ENCODE assay signal across 7 mouse cellular contexts in genomic region chr13:63260753-63261631, GRCm38 (mm10).
DNase-seq lines count a peak whose midpoint lies in the region; ATAC-seq and TF ChIP-seq lines count a peak whose summit lies in the region.

No protein-coding gene starts in this region.

- H3K27ac ChIP-seq in embryonic facial prominence, embryonic 15.5 days (replicated peaks), result peak overlapping the region; percentile 90
- H3K27ac ChIP-seq in hindbrain, embryonic 16.5 days (ENCODE audit: low read depth, low read length), result peak overlapping the region; percentile 54
- peak overlapping the region; percentile 36; the same call in 1 of the 2 replicates for H3K27ac ChIP-seq in midbrain, embryonic 15.5 days

- H3K9me3 ChIP-seq in embryonic facial prominence, embryonic 15.5 days (replicated peaks), result no peaks in the 10 kb centered on the region
- H3K9me3 ChIP-seq in hindbrain, embryonic 16.5 days (ENCODE audit: control insufficient read depth, low read length), result no peaks in the 10 kb centered on the region
- H3K9me3 ChIP-seq in midbrain, embryonic 15.5 days, result no peaks in the 10 kb centered on the region

- H3K36me3 ChIP-seq in embryonic facial prominence, embryonic 15.5 days, result peaks cover 22% of the 10 kb centered on the region; the same call in 1 of the 2 replicates
- no peaks in the 10 kb centered on the region; the same call in 1 of the 2 replicates for H3K36me3 ChIP-seq in hindbrain, embryonic 16.5 days (ENCODE audit: control insufficient read depth, insufficient read depth, low read length)
- H3K36me3 ChIP-seq in midbrain, embryonic 15.5 days (replicated peaks), result no peaks in the 10 kb centered on the region

- no peak for TF ChIP-seq POLR2A in lung, adult 2 months (IDR thresholded peaks at IDR 0.05; ENCODE audit: borderline replicate concordance, extremely low read depth, low read depth, low read length)

- peak; percentile 9 for DNase-seq in lung, adult 2 months
- no peak for DNase-seq in lung, postnatal 4 days
- DNase-seq in urinary bladder, postnatal 25 days (ENCODE audit: low spot score), result no peak
- DNase-seq in embryo, embryonic 10.5 days (ENCODE audit: low spot score), result no peak

- ATAC-seq in embryonic facial prominence, embryonic 15.5 days (ENCODE audit: insufficient number of reproducible peaks, low FRiP score, low TSS enrichment, low read depth), result peak; percentile 39; the same call in 1 of the 2 replicates
- peak; percentile 87 for ATAC-seq in hindbrain, embryonic 16.5 days
- ATAC-seq in midbrain, embryonic 15.5 days (replicated peaks), result peak; percentile 69

- TF ChIP-seq CTCF in lung, adult 2 months (IDR thresholded peaks at IDR 0.05; ENCODE audit: insufficient read depth, low read length), result no peak

- H3K9ac ChIP-seq in embryonic facial prominence, embryonic 15.5 days, result no peak overlapping the region
- no peak overlapping the region for H3K9ac ChIP-seq in hindbrain, embryonic 16.5 days (ENCODE audit: low read depth, low read length)
- H3K9ac ChIP-seq in midbrain, embryonic 15.5 days, result no peak overlapping the region

- H3K4me1 ChIP-seq in lung, adult 2 months (ENCODE audit: control insufficient read depth, insufficient read depth, low read length), result peaks cover 43% of the 10 kb centered on the region
- peaks cover 76% of the 10 kb centered on the region for H3K4me1 ChIP-seq in embryonic facial prominence, embryonic 15.5 days
- H3K4me1 ChIP-seq in hindbrain, embryonic 16.5 days (ENCODE audit: control insufficient read depth, insufficient read depth, low read depth, low read length), result peaks cover 12% of the 10 kb centered on the region
- H3K4me1 ChIP-seq in midbrain, embryonic 15.5 days, result peaks cover 13% of the 10 kb centered on the region

- peak overlapping the region; percentile 27 for H3K4me2 ChIP-seq in embryonic facial prominence, embryonic 15.5 days (replicated peaks)
- no peak overlapping the region for H3K4me2 ChIP-seq in hindbrain, embryonic 16.5 days (ENCODE audit: low read length)
- H3K4me2 ChIP-seq in midbrain, embryonic 15.5 days, result no peak overlapping the region

- no peak overlapping the region for H3K4me3 ChIP-seq in lung, adult 2 months (replicated peaks; ENCODE audit: extremely low read depth, low read depth, low read length)
- no peak overlapping the region for H3K4me3 ChIP-seq in embryonic facial prominence, embryonic 15.5 days (replicated peaks)
- H3K4me3 ChIP-seq in hindbrain, embryonic 16.5 days (ENCODE audit: low read length), result no peak overlapping the region
- H3K4me3 ChIP-seq in midbrain, embryonic 15.5 days, result no peak overlapping the region

- WGBS in lung, adult 2 months, result 31% methylated on average over 18 of the region's 18 CpGs
- WGBS in embryonic facial prominence, embryonic 15.5 days, result 26% methylated on average over 18 of the region's 18 CpGs
- WGBS in hindbrain, embryonic 16.5 days, result 62% methylated on average over 18 of the region's 18 CpGs
- WGBS in midbrain, embryonic 15.5 days, result 61% methylated on average over 18 of the region's 18 CpGs

- no peaks in the 10 kb centered on the region for H3K27me3 ChIP-seq in embryonic facial prominence, embryonic 15.5 days
- H3K27me3 ChIP-seq in hindbrain, embryonic 16.5 days (replicated peaks; ENCODE audit: control insufficient read depth, insufficient read depth, low read length), result no peaks in the 10 kb centered on the region
- no peaks in the 10 kb centered on the region for H3K27me3 ChIP-seq in midbrain, embryonic 15.5 days (replicated peaks)

Comparison
In these comparisons a context has a peak if more than half of its experiments do, and no peak if none do; other contexts are left out.
1. H3K27ac ChIP-seq: peak in every context shown above with its lines; median percentile 90 in embryonic facial prominence, embryonic 15.5 days; 54 in hindbrain, embryonic 16.5 days; 36 in midbrain, embryonic 15.5 days.